Mouse (Mus musculus): ENCODE results near the gene Uspl1. TPM values are rescaled to one million over a fixed set of nuclear protein-coding genes. Genes with fewer than 3 reads are reported as not detected.

Uspl1 gene
- polyA plus RNA-seq, 1 experiment from 2014 or later: 41.1 TPM

DNA sequence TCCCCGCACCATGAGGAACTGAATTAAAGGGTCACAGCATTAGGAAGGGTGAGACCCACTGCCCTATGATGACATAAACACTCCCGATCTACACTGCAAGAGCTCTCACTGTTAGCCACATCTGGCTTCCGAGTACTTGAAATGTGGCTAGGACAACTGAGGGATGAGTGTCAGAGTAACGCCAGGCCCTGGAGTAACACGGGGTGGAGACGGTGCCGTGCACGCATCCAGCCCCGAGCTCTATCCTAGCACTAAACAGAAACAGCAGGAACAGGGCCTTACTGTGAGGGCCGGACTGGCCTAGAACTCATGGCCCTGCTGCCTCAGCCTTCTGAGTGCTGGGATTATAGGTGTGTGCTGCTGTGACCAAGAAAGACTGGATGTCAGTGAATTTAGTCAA, 18.1 kb upstream of the Uspl1 start:
- Histone ChIP-seq H3K4me1 (ENCODE audit: insufficient read depth, low read length) (0 out of 2 replicates have a peak, but pooled peaks cover 8% of the 10 kb centered on the region), H3K36me3 (ENCODE audit: insufficient read depth, low read length) (no peaks in the 10 kb centered on the region), H3K9me3 (ENCODE audit: low read length) (no peaks in the 10 kb centered on the region), H3K4me3 (ENCODE audit: low read length) (no peak overlapping the region), H3K27me3 (ENCODE audit: insufficient read depth, low read length) (no peaks in the 10 kb centered on the region), H3K9ac (replicated peaks; ENCODE audit: low read length) (no peak overlapping the region), H3K27ac (ENCODE audit: low read length) (no peak overlapping the region), H3K4me2 (replicated peaks; ENCODE audit: low read depth, low read length) (no peak overlapping the region)
- ATAC-seq (ENCODE audit: low FRiP score, low TSS enrichment): no peak
- 97% methylated on average over 10 of the region's 10 CpGs for WGBS

DNA sequence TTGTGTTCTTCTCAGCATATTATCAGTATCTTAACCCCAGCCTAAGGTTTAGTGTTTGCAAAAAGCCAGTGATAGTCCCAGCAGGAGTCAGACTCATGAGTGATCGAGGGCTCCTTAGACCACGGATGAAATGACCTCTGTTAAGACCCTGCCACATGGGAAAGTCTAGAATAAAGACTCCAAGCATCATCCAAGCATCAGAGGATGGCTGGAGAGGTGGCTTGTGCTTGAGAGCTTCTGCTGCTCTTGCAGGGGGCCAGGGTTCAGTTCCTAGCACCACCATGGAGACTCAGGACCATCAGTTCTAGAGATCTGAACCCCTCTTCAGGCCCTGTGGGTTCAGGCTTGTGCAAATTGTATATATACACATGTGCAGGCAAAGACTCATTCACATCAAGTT, 16.1 kb upstream of the Uspl1 start:
- Histone ChIP-seq H3K4me2 (replicated peaks; ENCODE audit: low read depth, low read length) (no peak overlapping the region), H3K27me3 (ENCODE audit: insufficient read depth, low read length) (no peaks in the 10 kb centered on the region), H3K27ac (ENCODE audit: low read length) (no peak overlapping the region), H3K4me1 (ENCODE audit: insufficient read depth, low read length) (0 out of 2 replicates have a peak, but pooled peaks cover 8% of the 10 kb centered on the region), H3K36me3 (ENCODE audit: insufficient read depth, low read length) (no peaks in the 10 kb centered on the region), H3K9me3 (ENCODE audit: low read length) (no peaks in the 10 kb centered on the region), H3K9ac (replicated peaks; ENCODE audit: low read length) (no peak overlapping the region), H3K4me3 (ENCODE audit: low read length) (no peak overlapping the region)
- no peak for ATAC-seq (ENCODE audit: low FRiP score, low TSS enrichment)
- 66% methylated on average over 2 of the region's 2 CpGs for WGBS

DNA sequence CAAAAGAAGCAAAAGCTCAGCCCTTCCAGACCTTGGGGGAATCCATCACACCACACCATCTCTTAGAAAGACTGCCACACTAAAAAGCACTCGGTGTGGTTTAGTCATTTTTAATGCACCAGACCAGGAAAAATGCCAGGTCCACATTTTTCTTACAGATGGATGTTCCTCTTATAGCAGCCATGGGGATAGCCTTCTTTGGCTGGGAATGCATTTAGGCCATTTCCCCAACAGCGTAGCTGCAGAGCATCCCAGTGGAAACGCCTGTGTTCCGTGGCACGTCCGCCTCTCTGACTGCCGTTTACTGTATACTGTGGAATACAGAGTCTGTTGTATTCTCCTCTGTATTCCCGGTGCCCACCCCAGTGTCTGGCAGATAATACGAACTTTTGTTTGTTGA, 15.3 kb upstream of the Uspl1 start:
- no peak for ATAC-seq (ENCODE audit: low FRiP score, low TSS enrichment)
- H3K4me2 ChIP-seq (replicated peaks; ENCODE audit: low read depth, low read length): no peak overlapping the region
- H3K9ac ChIP-seq (replicated peaks; ENCODE audit: low read length): no peak overlapping the region
- no peaks in the 10 kb centered on the region for H3K27me3 ChIP-seq (ENCODE audit: insufficient read depth, low read length)
- H3K4me3 ChIP-seq (ENCODE audit: low read length): no peak overlapping the region
- WGBS: 86% methylated on average over 9 of the region's 9 CpGs
- 0 out of 2 replicates have a peak, but pooled peaks cover 8% of the 10 kb centered on the region for H3K4me1 ChIP-seq (ENCODE audit: insufficient read depth, low read length)
- no peak overlapping the region for H3K27ac ChIP-seq (ENCODE audit: low read length)
- no peaks in the 10 kb centered on the region for H3K36me3 ChIP-seq (ENCODE audit: insufficient read depth, low read length)
- no peaks in the 10 kb centered on the region for H3K9me3 ChIP-seq (ENCODE audit: low read length)

DNA sequence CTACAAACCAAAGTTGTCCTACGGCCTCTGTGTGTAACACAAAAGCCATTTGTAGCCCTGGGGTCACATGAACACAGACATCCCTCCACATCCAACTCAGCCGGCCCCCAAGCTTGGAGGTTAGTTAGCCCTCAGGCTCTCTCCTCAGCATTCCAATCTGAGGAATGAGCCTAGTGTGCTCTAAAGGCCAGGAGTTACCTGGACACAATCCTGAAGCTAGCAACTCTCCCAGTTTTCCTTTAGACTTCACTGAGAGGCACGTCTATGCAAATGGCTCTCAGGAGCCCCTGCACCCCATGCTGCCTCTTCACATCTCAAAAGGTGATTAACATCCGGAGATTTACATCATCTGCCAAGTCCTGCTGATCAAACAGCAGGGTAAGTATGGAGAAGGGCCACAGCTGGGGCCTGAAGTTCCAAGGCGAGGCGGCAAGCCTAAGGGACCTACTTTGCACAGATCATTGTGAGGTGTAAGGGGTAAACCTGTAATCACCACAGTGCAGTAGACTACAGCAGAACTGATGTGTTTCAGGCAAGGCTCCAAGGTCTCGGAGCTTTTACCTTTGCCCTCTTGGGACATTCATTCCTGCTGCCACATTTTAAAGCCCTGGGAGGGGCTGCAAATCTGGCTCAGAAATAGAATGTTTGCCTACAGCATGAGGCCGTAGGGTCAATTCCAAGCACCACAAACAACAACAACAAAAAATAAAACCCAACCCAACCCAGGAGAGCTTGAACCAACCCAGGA, 13.1 kb upstream of the Uspl1 start:
- no peaks in the 10 kb centered on the region for H3K9me3 ChIP-seq (ENCODE audit: low read length)
- ATAC-seq (ENCODE audit: low FRiP score, low TSS enrichment): no peak
- WGBS: 44% methylated on average over 8 of the region's 8 CpGs

DNA sequence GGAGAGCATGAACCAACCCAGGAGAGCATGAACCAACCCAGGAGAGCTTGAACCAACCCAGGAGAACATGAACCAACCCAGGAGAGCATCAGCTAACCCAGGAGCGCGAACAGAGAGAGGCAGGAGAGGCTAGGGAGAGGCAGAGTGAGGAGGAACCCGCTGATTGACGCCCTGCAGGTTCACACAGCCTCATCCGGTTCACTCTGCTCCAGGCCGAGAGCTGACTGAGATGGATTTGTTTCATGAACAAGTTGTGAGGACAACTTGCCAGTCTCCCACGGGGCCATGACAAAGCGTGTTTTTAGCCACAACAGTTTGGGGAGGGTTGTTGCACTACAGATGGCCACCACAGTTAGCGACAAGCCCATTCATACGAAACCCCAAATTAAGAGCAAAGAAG, 11.9 kb upstream of the Uspl1 start:
- no peaks in the 10 kb centered on the region for H3K36me3 ChIP-seq (ENCODE audit: insufficient read depth, low read length)
- no peak for ATAC-seq (ENCODE audit: low FRiP score, low TSS enrichment)
- H3K27ac ChIP-seq (ENCODE audit: low read length): no peak overlapping the region
- 79% methylated on average over 10 of the region's 10 CpGs for WGBS
- H3K4me3 ChIP-seq (ENCODE audit: low read length): no peak overlapping the region
- H3K4me1 ChIP-seq (ENCODE audit: insufficient read depth, low read length): no peaks in the 10 kb centered on the region
- no peaks in the 10 kb centered on the region for H3K9me3 ChIP-seq (ENCODE audit: low read length)
- no peaks in the 10 kb centered on the region for H3K27me3 ChIP-seq (ENCODE audit: insufficient read depth, low read length)
- no peak overlapping the region for H3K4me2 ChIP-seq (replicated peaks; ENCODE audit: low read depth, low read length)
- no peak overlapping the region for H3K9ac ChIP-seq (replicated peaks; ENCODE audit: low read length)

More for the DNA sequence above, 13.1 kb upstream of the Uspl1 start:
- no peak overlapping the region for H3K4me2 ChIP-seq (replicated peaks; ENCODE audit: low read depth, low read length)
- H3K4me1 ChIP-seq (ENCODE audit: insufficient read depth, low read length): no peaks in the 10 kb centered on the region
- H3K27ac ChIP-seq (ENCODE audit: low read length): no peak overlapping the region
- no peaks in the 10 kb centered on the region for H3K27me3 ChIP-seq (ENCODE audit: insufficient read depth, low read length)
- no peaks in the 10 kb centered on the region for H3K36me3 ChIP-seq (ENCODE audit: insufficient read depth, low read length)
- H3K9ac ChIP-seq (replicated peaks; ENCODE audit: low read length): no peak overlapping the region
- no peak overlapping the region for H3K4me3 ChIP-seq (ENCODE audit: low read length)

DNA sequence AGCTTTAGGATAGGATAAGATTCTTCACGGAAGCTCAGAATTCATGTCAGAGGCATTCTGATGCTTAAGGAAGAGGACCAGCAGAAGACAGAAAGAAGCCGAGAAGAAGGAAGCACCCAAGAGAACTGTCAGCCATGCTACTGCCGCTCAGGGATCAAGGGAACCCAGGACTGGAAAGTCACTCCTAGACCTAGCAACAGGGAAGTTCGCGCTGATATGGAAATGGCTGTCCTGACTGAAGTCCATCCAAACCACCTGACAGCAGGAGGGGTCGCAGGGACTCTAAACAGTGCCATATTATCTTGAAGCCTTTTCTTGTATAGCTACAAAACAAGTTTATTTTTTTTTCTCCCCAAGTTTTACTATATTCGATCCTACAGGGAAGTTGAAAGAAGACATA, 9.6 kb upstream of the Uspl1 start:
- no peak for ATAC-seq (ENCODE audit: low FRiP score, low TSS enrichment)
- Histone ChIP-seq H3K27ac (ENCODE audit: low read length) (no peak overlapping the region), H3K36me3 (ENCODE audit: insufficient read depth, low read length) (no peaks in the 10 kb centered on the region), H3K9me3 (ENCODE audit: low read length) (no peaks in the 10 kb centered on the region), H3K4me2 (replicated peaks; ENCODE audit: low read depth, low read length) (no peak overlapping the region), H3K4me1 (ENCODE audit: insufficient read depth, low read length) (0 out of 2 replicates have a peak, but pooled peaks cover under 1% of the 10 kb centered on the region), H3K9ac (replicated peaks; ENCODE audit: low read length) (no peak overlapping the region), H3K27me3 (ENCODE audit: insufficient read depth, low read length) (no peaks in the 10 kb centered on the region), H3K4me3 (ENCODE audit: low read length) (no peak overlapping the region)
- WGBS: 83% methylated on average over 7 of the region's 7 CpGs

DNA sequence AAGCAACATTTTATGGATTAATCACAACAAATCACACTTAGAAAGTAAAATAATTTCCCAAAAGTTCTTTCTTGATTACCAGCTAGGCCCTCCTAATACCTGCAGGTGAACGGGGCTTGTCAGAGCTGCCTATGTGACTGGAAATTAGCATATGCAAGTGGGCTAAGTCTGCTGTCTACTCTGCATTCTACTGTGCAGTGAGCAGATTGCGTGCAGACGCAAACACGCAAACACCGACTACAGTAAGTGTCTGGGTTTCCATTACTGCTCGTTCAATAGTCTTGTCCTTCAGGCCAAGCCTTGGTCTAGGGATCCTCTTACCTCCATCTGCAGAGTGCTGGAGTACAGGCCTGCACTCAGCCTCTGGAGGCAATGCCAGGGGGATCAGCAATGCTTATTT, 8.4 kb upstream of the Uspl1 start:
- no peaks in the 10 kb centered on the region for H3K9me3 ChIP-seq (ENCODE audit: low read length)
- no peak overlapping the region for H3K4me2 ChIP-seq (replicated peaks; ENCODE audit: low read depth, low read length)
- ATAC-seq (ENCODE audit: low FRiP score, low TSS enrichment): no peak
- no peaks in the 10 kb centered on the region for H3K27me3 ChIP-seq (ENCODE audit: insufficient read depth, low read length)
- H3K4me3 ChIP-seq (ENCODE audit: low read length): no peak overlapping the region
- no peak overlapping the region for H3K9ac ChIP-seq (replicated peaks; ENCODE audit: low read length)
- H3K27ac ChIP-seq (ENCODE audit: low read length): no peak overlapping the region
- peaks cover 4% of the 10 kb centered on the region; the same call in 1 of the 2 replicates for H3K4me1 ChIP-seq (ENCODE audit: insufficient read depth, low read length)
- H3K36me3 ChIP-seq (ENCODE audit: insufficient read depth, low read length): no peaks in the 10 kb centered on the region
- 91% methylated on average over 6 of the region's 6 CpGs for WGBS

DNA sequence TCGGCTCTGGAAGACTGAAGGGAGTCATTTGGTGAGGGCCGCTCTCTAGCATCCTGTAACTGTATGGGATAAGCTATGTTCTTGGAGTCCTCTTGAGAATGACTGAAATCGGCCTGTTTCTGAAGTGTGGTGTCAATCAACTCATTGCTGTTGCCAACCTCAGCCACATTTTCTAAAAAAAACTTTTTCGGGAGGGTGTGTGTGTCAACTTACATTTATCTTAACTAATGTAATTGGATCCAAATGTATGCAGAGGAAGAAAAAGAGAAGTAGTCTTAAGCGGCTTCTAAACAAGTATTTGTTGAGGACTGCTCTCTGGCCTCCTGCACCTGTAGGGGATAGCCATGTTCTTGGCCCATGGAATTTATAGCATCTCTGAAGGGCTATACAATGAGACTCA, 6.1 kb upstream of the Uspl1 start:
- 76% methylated on average over 5 of the region's 5 CpGs for WGBS
- no peak for ATAC-seq (ENCODE audit: low FRiP score, low TSS enrichment)
- H3K27me3 ChIP-seq (ENCODE audit: insufficient read depth, low read length): no peaks in the 10 kb centered on the region
- no peak overlapping the region for H3K4me3 ChIP-seq (ENCODE audit: low read length)
- no peak overlapping the region for H3K9ac ChIP-seq (replicated peaks; ENCODE audit: low read length)
- H3K9me3 ChIP-seq (ENCODE audit: low read length): no peaks in the 10 kb centered on the region
- no peak overlapping the region for H3K4me2 ChIP-seq (replicated peaks; ENCODE audit: low read depth, low read length)
- H3K4me1 ChIP-seq (ENCODE audit: insufficient read depth, low read length): peaks cover 4% of the 10 kb centered on the region; the same call in 1 of the 2 replicates
- no peaks in the 10 kb centered on the region for H3K36me3 ChIP-seq (ENCODE audit: insufficient read depth, low read length)
- H3K27ac ChIP-seq (ENCODE audit: low read length): no peak overlapping the region

DNA sequence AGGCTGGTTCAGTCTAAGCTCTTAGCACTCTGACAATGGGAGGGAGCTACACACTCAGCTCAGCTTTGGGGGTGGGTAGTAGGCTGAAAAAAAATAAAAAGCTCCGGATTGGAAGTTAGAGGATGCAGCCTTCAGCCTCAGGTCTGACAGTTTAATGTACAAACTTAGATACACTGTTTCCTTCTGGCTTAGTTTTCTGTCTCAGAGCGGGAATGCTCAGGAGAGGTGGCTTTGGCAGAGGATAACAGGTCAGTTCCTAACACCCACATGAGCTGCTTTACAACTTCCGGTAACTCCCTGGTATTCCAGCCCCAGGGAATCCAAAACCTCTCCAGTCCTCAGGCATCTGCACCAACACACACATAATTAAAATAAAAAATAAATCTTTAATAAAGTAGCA, 4.3 kb upstream of the Uspl1 start:
- H3K9me3 ChIP-seq (ENCODE audit: low read length): no peaks in the 10 kb centered on the region
- 35% methylated on average over 3 of the region's 3 CpGs for WGBS

DNA sequence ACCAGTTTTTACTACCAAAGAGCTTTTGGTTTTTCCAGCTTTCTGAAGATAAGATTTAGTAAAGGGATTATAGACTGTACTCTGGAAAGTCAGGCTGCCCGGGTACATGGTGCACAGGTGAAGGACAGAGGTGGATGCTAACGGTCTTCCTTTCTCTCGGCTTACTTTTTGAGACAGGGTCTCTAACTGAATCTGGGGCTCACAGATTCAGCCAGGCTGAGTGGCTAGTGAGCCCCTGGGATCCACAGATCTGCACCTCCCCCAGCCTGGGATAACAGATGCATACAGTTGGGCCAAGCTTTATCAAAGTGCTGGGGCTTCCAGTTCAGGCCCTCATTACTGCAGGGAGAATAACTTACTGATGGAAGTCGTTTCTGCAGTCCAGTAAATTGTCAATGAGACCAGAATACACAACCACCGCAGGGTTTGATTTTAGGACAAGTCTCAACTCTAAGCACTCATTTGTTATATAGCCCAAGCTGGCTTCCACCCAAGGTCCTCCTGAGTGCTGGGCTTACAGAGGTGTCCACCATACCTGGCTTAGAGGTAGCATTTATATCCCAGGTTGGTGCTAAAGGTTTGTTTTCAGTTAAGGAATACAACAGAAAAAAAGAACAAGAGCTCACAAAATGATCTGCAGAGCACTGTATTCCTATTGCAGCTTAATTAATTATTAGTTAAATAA, 1.8 kb upstream of the Uspl1 start:
- no peaks in the 10 kb centered on the region for H3K9me3 ChIP-seq (ENCODE audit: low read length)
- no peak overlapping the region for H3K9ac ChIP-seq (replicated peaks; ENCODE audit: low read length)
- H3K27me3 ChIP-seq (ENCODE audit: insufficient read depth, low read length): no peaks in the 10 kb centered on the region
- WGBS: 80% methylated on average over 5 of the region's 5 CpGs
- H3K4me2 ChIP-seq (replicated peaks; ENCODE audit: low read depth, low read length): no peak overlapping the region
- no peak overlapping the region for H3K4me3 ChIP-seq (ENCODE audit: low read length)
- no peak for ATAC-seq (ENCODE audit: low FRiP score, low TSS enrichment)
- no peak overlapping the region for H3K27ac ChIP-seq (ENCODE audit: low read length)
- H3K36me3 ChIP-seq (ENCODE audit: insufficient read depth, low read length): no peaks in the 10 kb centered on the region
- H3K4me1 ChIP-seq (ENCODE audit: insufficient read depth, low read length): peaks cover 19% of the 10 kb centered on the region

More for the DNA sequence above, 4.3 kb upstream of the Uspl1 start:
- Histone ChIP-seq H3K4me3 (ENCODE audit: low read length) (no peak overlapping the region), H3K4me1 (ENCODE audit: insufficient read depth, low read length) (peaks cover 4% of the 10 kb centered on the region; the same call in 1 of the 2 replicates), H3K27me3 (ENCODE audit: insufficient read depth, low read length) (no peaks in the 10 kb centered on the region), H3K4me2 (replicated peaks; ENCODE audit: low read depth, low read length) (no peak overlapping the region), H3K27ac (ENCODE audit: low read length) (peak overlapping the region; percentile 65; the same call in 1 of the 2 replicates), H3K9ac (replicated peaks; ENCODE audit: low read length) (no peak overlapping the region), H3K36me3 (ENCODE audit: insufficient read depth, low read length) (no peaks in the 10 kb centered on the region)
- ATAC-seq (ENCODE audit: low FRiP score, low TSS enrichment): no peak
